Mouse (Mus musculus): ENCODE measurements around the gene Auts2. TPM values are rescaled to one million over a fixed set of nuclear protein-coding genes. Genes with fewer than 3 reads are reported as not detected.
A peak's percentile ranks its signal among the peaks of the same experiment; 100 is the strongest.

Gene Auts2
- total RNA-seq, 4 experiments from 2014 or later: 126 to 150 (median 139) TPM

GRCm38 (mm10) chr5:131538311-131538915, 1004.7 kb downstream of the Auts2 start:
- peak; percentile 39 to 55 for DNase-seq (ENCODE audit: low spot score in 2 of 2)

DNA sequence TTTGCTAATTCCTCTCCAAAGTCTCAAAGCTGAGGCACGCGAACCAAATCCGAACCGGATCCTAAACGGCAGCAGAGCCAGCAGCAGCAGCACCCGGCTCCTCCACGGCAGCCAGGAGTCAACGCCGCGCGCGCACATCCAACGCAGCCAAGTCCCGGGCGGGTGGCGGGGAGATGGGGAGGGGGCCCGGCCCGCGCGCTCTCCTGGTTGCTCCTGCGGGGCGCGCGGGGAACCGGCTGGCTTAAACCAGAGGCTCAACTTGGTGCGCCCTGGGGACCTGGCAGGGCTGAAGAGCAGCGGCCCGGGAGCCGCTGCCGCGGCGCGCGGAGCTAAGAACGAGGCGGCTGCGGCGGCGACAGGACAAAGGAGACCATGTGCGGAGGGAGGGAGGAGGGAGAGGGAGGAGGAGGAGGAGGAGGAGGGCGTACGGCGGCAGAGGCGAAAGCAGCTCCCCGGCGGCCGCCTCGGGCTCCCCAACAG, 1005.3 kb downstream of the Auts2 start:
- DNase-seq (ENCODE audit: low spot score in 2 of 2): no peak

DNA sequence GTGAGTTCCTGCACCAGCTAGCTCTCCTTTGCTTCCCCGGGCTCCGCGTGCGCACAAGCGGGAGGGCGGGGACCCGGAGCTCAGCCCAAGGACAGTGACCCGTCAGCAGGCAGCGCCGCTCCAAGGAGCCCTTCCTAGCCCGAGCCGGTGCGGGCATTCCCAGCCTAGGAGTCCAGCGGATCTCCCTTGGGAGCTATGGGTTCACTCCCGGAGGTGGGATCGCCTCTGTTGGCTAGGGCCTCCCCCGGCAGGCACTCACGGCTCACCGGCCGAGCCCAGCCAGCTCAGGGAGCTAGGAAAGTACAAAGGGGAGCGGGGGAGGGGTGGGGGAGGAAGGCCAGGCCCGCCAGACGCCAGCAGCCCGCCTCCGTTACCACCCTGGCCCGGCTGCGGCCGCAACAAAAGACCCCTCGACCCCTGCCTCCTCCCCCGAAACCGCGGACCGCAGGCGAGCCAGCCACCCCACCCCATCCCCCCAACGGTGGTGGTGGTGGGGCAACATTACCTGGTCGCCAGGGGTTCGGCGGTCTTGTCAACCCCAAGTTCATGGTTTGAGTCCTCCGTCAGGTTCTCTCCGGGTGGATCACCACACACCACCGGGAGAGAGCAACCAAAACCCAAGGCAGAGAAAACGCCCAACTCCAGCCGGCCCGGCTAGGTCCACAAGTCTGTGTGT, 1005.9 kb downstream of the Auts2 start:
- DNase-seq (ENCODE audit: low spot score in 2 of 2): no peak

DNA sequence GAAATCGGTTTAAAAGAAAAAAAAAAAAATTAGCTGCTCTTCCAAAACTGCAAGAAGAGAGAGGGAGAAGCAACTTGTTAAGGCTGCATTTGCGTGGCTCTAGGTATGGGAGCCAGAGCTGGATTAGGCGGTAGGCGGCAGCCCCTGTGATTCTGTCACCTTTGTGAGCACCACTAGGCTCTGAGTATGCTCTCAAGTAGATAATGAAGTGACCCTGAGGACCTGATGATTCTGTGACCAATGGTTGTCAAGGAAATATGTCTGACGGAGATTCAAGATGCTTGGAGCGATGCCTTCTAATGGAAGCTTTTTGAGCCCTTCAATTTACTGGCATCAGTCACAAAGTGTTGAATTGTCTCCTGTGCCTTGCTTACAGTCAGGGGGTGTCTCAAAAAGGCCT, 1007.4 kb downstream of the Auts2 start:
- no peak for DNase-seq (ENCODE audit: low spot score in 2 of 2)

DNA sequence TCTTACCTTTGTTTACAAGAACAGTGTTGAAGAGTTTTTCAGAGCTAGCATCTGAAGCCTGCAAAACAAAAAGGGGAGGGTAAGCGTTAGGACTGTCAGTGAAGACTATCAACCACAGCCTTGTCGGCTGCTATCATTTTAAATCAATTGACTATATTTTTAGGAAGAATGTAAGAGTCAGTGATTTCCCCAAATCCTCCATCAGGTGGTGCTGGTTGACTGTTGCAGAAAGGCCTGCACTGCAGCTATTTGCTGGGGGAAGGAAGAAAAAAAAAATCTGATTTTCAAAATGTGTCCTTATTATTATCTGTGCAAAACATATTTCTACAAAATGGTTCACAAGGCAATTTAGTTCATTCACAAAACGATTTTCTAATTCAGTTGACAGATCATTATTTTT, 1009.3 kb downstream of the Auts2 start:
- DNase-seq (ENCODE audit: low spot score in 2 of 2): peak in 1 of 2 experiments; percentile 55

- no peak for DNase-seq (ENCODE audit: low spot score in 2 of 2)
These were observed 1011.2 kb downstream of the Auts2 start for GRCm38 (mm10) chr5:131531744-131532552.

GRCm38 (mm10) chr5:131530828-131531227, 1012.3 kb downstream of the Auts2 start:
- DNase-seq (ENCODE audit: low spot score in 2 of 2): no peak

DNA sequence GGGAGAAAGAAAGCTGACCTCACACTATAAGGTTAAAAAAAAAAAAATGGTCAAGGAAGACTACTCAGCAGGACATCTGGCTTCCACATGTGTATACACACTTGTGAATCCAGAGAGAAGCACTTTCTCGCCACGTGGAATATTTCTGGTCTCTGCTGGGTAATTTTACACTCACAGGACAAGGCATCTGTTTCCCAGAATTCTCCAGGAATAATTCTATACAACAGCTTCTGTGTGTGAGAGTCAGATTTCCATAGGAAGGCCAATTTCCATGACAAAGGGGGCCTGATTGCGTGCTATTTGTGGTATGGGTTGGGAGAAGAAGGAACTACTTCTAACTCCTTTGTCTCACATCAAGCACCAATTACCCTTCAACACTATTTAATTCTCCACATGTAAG, 1016.5 kb downstream of the Auts2 start:
- no peak for DNase-seq (ENCODE audit: low spot score in 2 of 2)

DNA sequence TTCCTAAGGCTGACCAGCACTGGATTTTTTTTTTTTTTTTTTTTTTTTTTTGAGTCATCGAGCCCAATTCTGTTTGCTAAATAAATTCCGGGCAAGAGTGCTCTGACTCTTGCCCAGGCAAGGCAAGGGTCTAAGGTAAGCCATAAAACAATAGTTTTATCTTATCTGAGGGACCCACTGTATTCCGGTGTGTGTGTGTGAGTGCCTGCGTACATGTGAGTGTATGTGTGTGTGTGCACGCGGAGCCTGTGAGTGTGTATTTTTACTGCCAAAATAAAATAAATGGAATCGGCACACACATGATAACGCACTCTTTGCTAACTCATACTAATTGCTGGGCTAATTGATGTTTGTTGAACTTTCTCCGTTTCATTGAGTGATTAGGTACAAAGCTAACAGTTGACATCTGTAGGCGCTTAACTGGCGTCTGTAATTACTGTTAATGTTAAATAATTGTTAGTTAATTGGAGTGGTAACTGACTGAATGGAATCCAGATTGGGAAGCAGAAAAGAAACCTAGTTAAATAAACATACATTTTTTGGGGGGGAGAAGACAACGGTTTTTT, 1018.2 kb downstream of the Auts2 start:
- DNase-seq (ENCODE audit: low spot score in 2 of 2): no peak

GRCm38 (mm10) chr5:131519560-131519959, 1023.6 kb downstream of the Auts2 start:
- DNase-seq (ENCODE audit: low spot score in 2 of 2): no peak

DNA sequence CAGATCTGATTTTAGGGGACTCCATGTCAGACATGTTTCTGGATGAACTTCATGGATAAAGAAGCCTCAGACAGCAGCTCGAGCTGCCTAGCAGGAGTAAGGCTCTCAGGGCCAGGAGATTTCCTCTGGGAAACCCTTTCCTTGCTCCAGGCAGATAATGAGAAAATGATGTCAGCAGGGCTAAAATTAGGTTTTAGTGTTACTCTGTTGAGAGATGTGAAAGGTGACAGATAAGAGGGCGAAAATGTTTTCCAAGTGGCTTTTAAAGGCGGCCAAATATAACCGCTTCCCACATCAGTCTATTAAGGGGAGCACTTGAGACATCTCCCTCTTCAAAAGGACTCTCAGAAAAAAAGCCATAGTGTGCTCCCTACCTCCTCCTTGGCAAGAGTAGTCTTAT, 1025.5 kb downstream of the Auts2 start:
- DNase-seq (ENCODE audit: low spot score in 2 of 2): no peak

GRCm38 (mm10) chr5:131515707-131516407, 1027.3 kb downstream of the Auts2 start:
- no peak for DNase-seq (ENCODE audit: low spot score in 2 of 2)

GRCm38 (mm10) chr5:131513753-131514152, 1029.4 kb downstream of the Auts2 start:
- DNase-seq (ENCODE audit: low spot score in 2 of 2): no peak

- no peak for DNase-seq (ENCODE audit: low spot score in 2 of 2)
These were observed 1030.5 kb downstream of the Auts2 start for GRCm38 (mm10) chr5:131512617-131513016.

GRCm38 (mm10) chr5:131510659-131511058, 1032.5 kb downstream of the Auts2 start:
- DNase-seq (ENCODE audit: low spot score in 2 of 2): no peak

DNA sequence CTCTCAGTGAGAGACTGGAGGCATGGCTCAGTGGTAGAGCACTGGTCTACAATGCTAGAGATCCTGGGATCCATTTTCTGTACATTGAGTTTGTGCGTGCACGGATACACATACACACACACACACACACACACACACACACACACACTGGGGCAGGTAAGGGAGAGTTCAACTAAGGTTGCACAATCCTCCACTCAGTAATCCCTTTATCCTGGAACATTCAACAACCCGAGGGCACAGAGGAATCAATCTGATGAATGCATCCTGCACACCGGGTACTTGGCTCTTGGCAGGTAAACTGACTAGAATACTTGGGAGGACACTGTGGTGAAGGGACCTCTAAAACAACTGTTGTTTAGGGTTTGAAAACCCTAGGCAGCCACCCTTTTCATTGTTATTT, 1033.8 kb downstream of the Auts2 start:
- DNase-seq (ENCODE audit: low spot score in 2 of 2): no peak

DNA sequence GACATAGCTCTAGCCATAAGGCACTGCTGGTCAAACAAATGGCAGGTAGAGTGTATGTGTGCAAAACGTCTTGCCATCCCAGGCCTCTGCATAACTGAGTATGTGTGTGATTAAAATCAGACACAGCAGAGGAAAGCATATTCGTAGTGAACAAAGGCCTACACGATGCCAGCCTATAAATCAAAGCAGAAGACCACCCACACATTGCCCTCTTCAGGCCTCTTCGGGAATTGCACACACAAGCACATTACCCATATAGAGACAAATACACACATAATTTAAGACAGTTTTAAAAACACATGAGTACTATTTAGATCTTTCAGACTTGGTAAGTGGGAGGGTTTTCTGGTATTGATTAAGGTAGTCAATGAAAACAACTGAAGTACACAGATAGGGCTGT, 1044.3 kb downstream of the Auts2 start:
- no peak for DNase-seq (ENCODE audit: low spot score in 2 of 2)

DNA sequence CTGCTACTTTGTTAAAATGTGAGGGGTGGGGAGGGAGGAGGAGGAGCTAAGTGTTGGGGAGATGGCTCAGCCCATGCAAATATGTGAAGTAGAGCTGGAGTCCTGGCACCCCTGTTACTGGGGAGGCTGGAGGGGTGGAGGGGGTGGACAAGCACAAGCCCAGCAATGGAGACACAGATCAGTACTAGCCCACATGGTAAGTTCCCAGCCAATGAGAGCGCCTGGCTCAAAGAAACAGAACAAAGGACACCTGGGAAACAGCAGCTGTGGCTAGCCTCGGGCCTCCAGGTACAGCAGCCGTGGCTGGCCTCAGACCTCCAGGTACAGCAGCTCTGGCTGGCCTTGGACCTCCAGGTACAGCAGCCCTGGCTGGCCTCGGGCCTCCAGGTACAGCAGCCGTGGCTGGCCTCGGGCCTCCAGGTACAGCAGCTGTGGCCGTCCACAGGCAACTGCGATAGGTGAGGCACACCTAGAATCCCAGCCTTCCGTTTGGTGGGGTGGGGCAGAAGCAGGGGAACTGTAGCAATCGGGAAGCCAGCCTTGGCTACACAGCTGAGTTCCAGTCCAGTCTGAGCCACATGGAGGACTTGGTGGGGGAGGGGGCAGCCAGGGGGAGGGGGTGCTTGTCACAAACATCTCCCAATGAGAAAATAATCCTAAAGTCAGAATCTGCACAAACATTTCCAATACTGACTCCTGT, 1046.5 kb downstream of the Auts2 start:
- no peak for DNase-seq (ENCODE audit: low spot score in 2 of 2)

- no peak for DNase-seq (ENCODE audit: low spot score in 2 of 2)
These were observed 1048.6 kb downstream of the Auts2 start for GRCm38 (mm10) chr5:131494564-131494963.

GRCm38 (mm10) chr5:131492535-131492934, 1050.6 kb downstream of the Auts2 start:
- no peak for DNase-seq (ENCODE audit: low spot score in 2 of 2)

DNA sequence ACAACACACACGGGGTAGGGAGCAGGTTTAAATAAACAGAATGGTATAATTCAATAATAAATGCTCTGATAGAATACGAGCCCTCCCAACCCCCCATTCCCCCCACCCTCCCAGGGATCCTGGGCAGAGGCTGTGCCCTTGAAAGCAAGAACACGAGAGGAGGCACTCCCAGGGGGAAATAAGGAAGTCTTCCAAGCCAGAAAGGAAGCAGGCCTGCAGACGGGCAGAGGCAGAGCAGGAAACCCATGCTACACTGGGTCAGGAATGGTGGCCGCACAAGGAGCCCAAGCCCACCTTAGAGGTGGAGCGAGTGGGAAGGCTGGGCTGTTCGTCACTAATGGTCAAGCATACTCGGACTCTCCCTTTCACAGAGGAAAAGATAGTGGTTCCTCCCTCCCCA, 1051.3 kb downstream of the Auts2 start:
- DNase-seq (ENCODE audit: low spot score in 2 of 2): no peak

All from layer of hippocampus, adult 8-10 months (tissue).